Mouse (Mus musculus): ENCODE results near the gene Abat. TPM values are rescaled to one million over a fixed set of nuclear protein-coding genes. Genes with fewer than 3 reads are reported as not detected.

The Abat gene
- polyA plus RNA-seq, 2 experiments, result 19.1 to 23.2 TPM

GRCm38 (mm10) chr16:8512830-8513229 is 399 bp upstream of the Abat start:
- Histone ChIP-seq H3K9ac (ENCODE audit: low read depth, low read length, severe bottlenecking) (peak overlapping the region; percentile 32; the same call in 1 of the 2 replicates), H3K4me1 (ENCODE audit: control insufficient read depth, insufficient read depth, low read length) (peaks cover 10% of the 10 kb centered on the region), H3K4me2 (replicated peaks; ENCODE audit: low read depth, low read length, severe bottlenecking) (peak overlapping the region; percentile 75), H3K27me3 (ENCODE audit: control insufficient read depth, insufficient read depth, low read length) (no peaks in the 10 kb centered on the region), H3K36me3 (ENCODE audit: control insufficient read depth, insufficient read depth, low read length) (no peaks in the 10 kb centered on the region), H3K9me3 (ENCODE audit: control insufficient read depth, low read length) (no peaks in the 10 kb centered on the region), H3K27ac (replicated peaks; ENCODE audit: low read depth, low read length) (no peak overlapping the region), H3K4me3 (replicated peaks; ENCODE audit: low read length) (peak overlapping the region; percentile 66)
- TF ChIP-seq POLR2A (IDR thresholded peaks at IDR 0.05; ENCODE audit: borderline replicate concordance, extremely low read depth, insufficient read depth, insufficient read length), result no peak
- ATAC-seq (ENCODE audit: low FRiP score, low read depth) (no peak), DNase-seq (ENCODE audit: low spot score) (no peak)
- under 1% methylated on average over 5 of the region's 5 CpGs for WGBS

GRCm38 (mm10) chr16:8514180-8514579 is 951 bp downstream of the Abat start:
- H3K36me3 ChIP-seq (ENCODE audit: control insufficient read depth, insufficient read depth, low read length), result no peaks in the 10 kb centered on the region
- peak overlapping the region; percentile 65; the same call in 1 of the 2 replicates for H3K9ac ChIP-seq (ENCODE audit: low read depth, low read length, severe bottlenecking)
- DNase-seq (ENCODE audit: low spot score) (peak; percentile 39), ATAC-seq (ENCODE audit: low FRiP score, low read depth) (no peak)
- H3K27me3 ChIP-seq (ENCODE audit: control insufficient read depth, insufficient read depth, low read length), result no peaks in the 10 kb centered on the region
- no peaks in the 10 kb centered on the region for H3K9me3 ChIP-seq (ENCODE audit: control insufficient read depth, low read length)
- H3K27ac ChIP-seq (replicated peaks; ENCODE audit: low read depth, low read length), result no peak overlapping the region
- H3K4me3 ChIP-seq (replicated peaks; ENCODE audit: low read length), result peak overlapping the region; percentile 66
- peak overlapping the region; percentile 75 for H3K4me2 ChIP-seq (replicated peaks; ENCODE audit: low read depth, low read length, severe bottlenecking)
- no peak for TF ChIP-seq POLR2A (IDR thresholded peaks at IDR 0.05; ENCODE audit: borderline replicate concordance, extremely low read depth, insufficient read depth, insufficient read length)
- peaks cover 10% of the 10 kb centered on the region for H3K4me1 ChIP-seq (ENCODE audit: control insufficient read depth, insufficient read depth, low read length)
- 24% methylated on average over 4 of the region's 4 CpGs for WGBS

- ATAC-seq (ENCODE audit: low FRiP score, low read depth) (no peak), DNase-seq (ENCODE audit: low spot score) (no peak)
- Histone ChIP-seq H3K4me3 (replicated peaks; ENCODE audit: low read length) (no peak overlapping the region), H3K27me3 (ENCODE audit: control insufficient read depth, insufficient read depth, low read length) (no peaks in the 10 kb centered on the region), H3K9ac (ENCODE audit: low read depth, low read length, severe bottlenecking) (no peak overlapping the region), H3K4me1 (ENCODE audit: control insufficient read depth, insufficient read depth, low read length) (peaks cover 28% of the 10 kb centered on the region), H3K27ac (replicated peaks; ENCODE audit: low read depth, low read length) (no peak overlapping the region), H3K9me3 (ENCODE audit: control insufficient read depth, low read length) (no peaks in the 10 kb centered on the region), H3K4me2 (replicated peaks; ENCODE audit: low read depth, low read length, severe bottlenecking) (no peak overlapping the region), H3K36me3 (ENCODE audit: control insufficient read depth, insufficient read depth, low read length) (no peaks in the 10 kb centered on the region)
- TF ChIP-seq POLR2A (IDR thresholded peaks at IDR 0.05; ENCODE audit: borderline replicate concordance, extremely low read depth, insufficient read depth, insufficient read length), result no peak
- WGBS, result 75% methylated on average over 5 of the region's 5 CpGs
Observed at GRCm38 (mm10) chr16:8520525-8520924, 7.3 kb downstream of the Abat start.

- Histone ChIP-seq H3K27ac (replicated peaks; ENCODE audit: low read depth, low read length) (no peak overlapping the region), H3K9me3 (ENCODE audit: control insufficient read depth, low read length) (no peaks in the 10 kb centered on the region), H3K36me3 (ENCODE audit: control insufficient read depth, insufficient read depth, low read length) (no peaks in the 10 kb centered on the region), H3K4me2 (replicated peaks; ENCODE audit: low read depth, low read length, severe bottlenecking) (no peak overlapping the region), H3K4me1 (ENCODE audit: control insufficient read depth, insufficient read depth, low read length) (peaks cover 28% of the 10 kb centered on the region), H3K9ac (ENCODE audit: low read depth, low read length, severe bottlenecking) (no peak overlapping the region), H3K4me3 (replicated peaks; ENCODE audit: low read length) (no peak overlapping the region), H3K27me3 (ENCODE audit: control insufficient read depth, insufficient read depth, low read length) (no peaks in the 10 kb centered on the region)
- no peak for DNase-seq (ENCODE audit: low spot score)
- no peak for ATAC-seq (ENCODE audit: low FRiP score, low read depth)
- TF ChIP-seq POLR2A (IDR thresholded peaks at IDR 0.05; ENCODE audit: borderline replicate concordance, extremely low read depth, insufficient read depth, insufficient read length), result no peak
- whole genome bisulfite sequencing, result 73% methylated on average over 4 of the region's 4 CpGs
Observed at GRCm38 (mm10) chr16:8521322-8521721, 8.1 kb downstream of the Abat start.

GRCm38 (mm10) chr16:8523480-8524144 is 10.4 kb downstream of the Abat start:
- Histone ChIP-seq H3K4me2 (replicated peaks; ENCODE audit: low read depth, low read length, severe bottlenecking) (peak overlapping the region; percentile 13), H3K27ac (replicated peaks; ENCODE audit: low read depth, low read length) (peak overlapping the region; percentile 82), H3K4me1 (ENCODE audit: control insufficient read depth, insufficient read depth, low read length) (peaks cover 28% of the 10 kb centered on the region), H3K36me3 (ENCODE audit: control insufficient read depth, insufficient read depth, low read length) (no peaks in the 10 kb centered on the region), H3K9ac (ENCODE audit: low read depth, low read length, severe bottlenecking) (0 out of 2 replicates have a peak overlapping the region, but pooled peaks have one; percentile 31), H3K4me3 (replicated peaks; ENCODE audit: low read length) (no peak overlapping the region), H3K27me3 (ENCODE audit: control insufficient read depth, insufficient read depth, low read length) (no peaks in the 10 kb centered on the region), H3K9me3 (ENCODE audit: control insufficient read depth, low read length) (no peaks in the 10 kb centered on the region)
- DNase-seq (ENCODE audit: low spot score), result peak; percentile 82
- 6% methylated on average over 11 of the region's 11 CpGs for WGBS
- ATAC-seq (ENCODE audit: low FRiP score, low read depth), result peak; percentile 90
- no peak for TF ChIP-seq POLR2A (IDR thresholded peaks at IDR 0.05; ENCODE audit: borderline replicate concordance, extremely low read depth, insufficient read depth, insufficient read length)

Data from limb, embryonic 14.5 days (tissue).